7 mouse cellular contexts compared by ENCODE assay signal in the genomic region with DNA sequence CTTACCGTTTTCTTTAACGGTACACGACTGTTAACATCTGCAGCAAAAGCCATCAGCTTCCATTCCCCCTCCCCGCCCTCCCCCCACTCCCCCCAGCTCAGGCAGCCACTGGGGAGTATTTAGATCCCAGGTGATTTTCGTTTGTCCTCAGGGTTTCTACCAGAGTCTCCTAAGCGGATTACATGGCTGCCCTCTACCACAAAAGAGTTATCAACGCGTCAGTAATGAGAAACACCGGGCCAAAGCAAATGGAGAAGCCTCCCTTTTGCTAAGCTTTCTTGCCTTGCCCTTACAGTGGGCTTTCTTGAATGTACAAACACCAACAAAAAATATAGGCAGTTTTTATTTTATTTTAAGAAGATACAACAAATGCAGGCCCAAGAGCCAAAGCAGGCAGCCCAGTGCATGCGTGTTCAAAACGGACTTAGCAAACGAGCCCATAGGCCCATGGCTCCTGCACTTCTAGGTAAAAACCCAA. TPM values are rescaled to one million over a fixed set of nuclear protein-coding genes. Genes with fewer than 3 reads are reported as not detected.
DNase-seq lines count a peak whose midpoint lies in the region; ATAC-seq and TF ChIP-seq lines count a peak whose summit lies in the region.

No protein-coding gene starts in this region.

- H3K4me3 ChIP-seq in spleen, adult 2 months (ENCODE audit: extremely low read depth, insufficient read depth, insufficient read length), result peak overlapping the region; percentile 47
- peak overlapping the region; percentile 99 for H3K4me3 ChIP-seq in forebrain, embryonic 15.5 days
- H3K4me3 ChIP-seq in liver, embryonic 12.5 days, result peak overlapping the region; percentile 94
- H3K4me3 ChIP-seq in stomach, embryonic 15.5 days (replicated peaks), result peak overlapping the region; percentile 90

- no peaks in the 10 kb centered on the region for H3K9me3 ChIP-seq in forebrain, embryonic 15.5 days
- H3K9me3 ChIP-seq in liver, embryonic 12.5 days (replicated peaks), result no peaks in the 10 kb centered on the region
- no peaks in the 10 kb centered on the region for H3K9me3 ChIP-seq in stomach, embryonic 15.5 days

- H3K27ac ChIP-seq in spleen, adult 2 months (ENCODE audit: insufficient read depth, low read length), result peak overlapping the region; percentile 65
- H3K27ac ChIP-seq in forebrain, embryonic 15.5 days (replicated peaks), result peak overlapping the region; percentile 88
- H3K27ac ChIP-seq in liver, embryonic 12.5 days, result peak overlapping the region; percentile 93
- H3K27ac ChIP-seq in stomach, embryonic 15.5 days, result peak overlapping the region; percentile 70

- H3K4me2 ChIP-seq in forebrain, embryonic 15.5 days (replicated peaks), result peak overlapping the region; percentile 77
- H3K4me2 ChIP-seq in liver, embryonic 12.5 days, result peak overlapping the region; percentile 88
- H3K4me2 ChIP-seq in stomach, embryonic 15.5 days, result peak overlapping the region; percentile 77

- H3K36me3 ChIP-seq in spleen, adult 2 months (ENCODE audit: control insufficient read depth, insufficient read depth, low read length), result peaks cover 10% of the 10 kb centered on the region
- H3K36me3 ChIP-seq in forebrain, embryonic 15.5 days, result peaks cover 15% of the 10 kb centered on the region; the same call in 1 of the 2 replicates
- H3K36me3 ChIP-seq in liver, embryonic 12.5 days, result peaks cover 19% of the 10 kb centered on the region
- H3K36me3 ChIP-seq in stomach, embryonic 15.5 days, result no peaks in the 10 kb centered on the region

- peak overlapping the region; percentile 85 for H3K9ac ChIP-seq in forebrain, embryonic 15.5 days (replicated peaks)
- peak overlapping the region; percentile 93 for H3K9ac ChIP-seq in liver, embryonic 12.5 days
- no peak overlapping the region for H3K9ac ChIP-seq in stomach, embryonic 15.5 days

- peak; percentile 27; the same call in 1 of the 2 replicates for ATAC-seq in forebrain, embryonic 15.5 days (replicated peaks)
- peak; percentile 50 for ATAC-seq in liver, embryonic 12.5 days
- ATAC-seq in stomach, embryonic 15.5 days (ENCODE audit: insufficient read depth, low FRiP score, low read depth), result 0 out of 2 replicates have a peak, but pooled peaks have one; percentile 12

- 56% methylated on average over 12 of the region's 12 CpGs for WGBS in spleen, adult 2 months
- 1% methylated on average over 12 of the region's 12 CpGs for WGBS in forebrain, embryonic 15.5 days
- 26% methylated on average over 12 of the region's 12 CpGs for WGBS in liver, embryonic 12.5 days (ENCODE audit: insufficient replicate concordance)
- 21% methylated on average over 12 of the region's 12 CpGs for WGBS in stomach, embryonic 15.5 days

- TF ChIP-seq CTCF in spleen, adult 2 months (IDR thresholded peaks at IDR 0.05; ENCODE audit: extremely low read depth, insufficient read depth, insufficient read length, insufficient replicate concordance), result no peak

- DNase-seq in spleen, adult 2 months (ENCODE audit: low read depth in 1 of 2, low spot score in 2 of 2), result no peak
- no peak for DNase-seq in spleen, postnatal 4 days (ENCODE audit: low spot score in 2 of 2)
- no peak for DNase-seq in testis, postnatal 10 days (ENCODE audit: low spot score)
- DNase-seq in adrenal gland, adult (ENCODE audit: inconsistent age in 2 of 2, low spot score in 1 of 2), result no peak

- H3K4me1 ChIP-seq in spleen, adult 2 months (ENCODE audit: control insufficient read depth, insufficient read depth, insufficient read length), result peaks cover 4% of the 10 kb centered on the region
- H3K4me1 ChIP-seq in forebrain, embryonic 15.5 days, result peaks cover 24% of the 10 kb centered on the region
- peaks cover 29% of the 10 kb centered on the region for H3K4me1 ChIP-seq in liver, embryonic 12.5 days
- peaks cover 13% of the 10 kb centered on the region; the same call in 1 of the 2 replicates for H3K4me1 ChIP-seq in stomach, embryonic 15.5 days

- TF ChIP-seq POLR2A in spleen, adult 2 months (IDR thresholded peaks at IDR 0.05; ENCODE audit: low read depth, low read length), result no peak

- H3K27me3 ChIP-seq in spleen, adult 2 months (ENCODE audit: control insufficient read depth, insufficient read depth, low read length), result no peaks in the 10 kb centered on the region
- no peaks in the 10 kb centered on the region for H3K27me3 ChIP-seq in forebrain, embryonic 15.5 days
- no peaks in the 10 kb centered on the region for H3K27me3 ChIP-seq in liver, embryonic 12.5 days (replicated peaks)
- no peaks in the 10 kb centered on the region for H3K27me3 ChIP-seq in stomach, embryonic 15.5 days (replicated peaks)

RNA-seq across cellular contexts. Expression of gene Lamtor3, which starts 0.6 kb away (rescaled TPM):
- 14.9 and 15.7 TPM in 2 replicates for polyA plus RNA-seq in spleen, adult 2 months (2012; rRNA removed)
- polyA plus RNA-seq in forebrain, embryonic 15.5 days (2015; fragmentation: Nextera tagmentation; extraction: Ambion mirVana), result 136 and 138 TPM in 2 replicates
- 72.6 and 77.5 TPM in 2 replicates for polyA plus RNA-seq in liver, embryonic 12.5 days (2016; fragmentation: Nextera tagmentation; extraction: Ambion mirVana)
- 107 and 111 TPM in 2 replicates for polyA plus RNA-seq in stomach, embryonic 15.5 days (2015; fragmentation: Nextera tagmentation; extraction: Ambion mirVana)

RNA-seq across cellular contexts. Expression of gene Dnajb14, which starts 50.3 kb away (rescaled TPM):
- 1.9 TPM in 2 replicates for polyA plus RNA-seq in spleen, adult 2 months (2012; rRNA removed)
- 12.9 and 14.4 TPM in 2 replicates for polyA plus RNA-seq in forebrain, embryonic 15.5 days (2015; fragmentation: Nextera tagmentation; extraction: Ambion mirVana)
- 6.5 TPM in 2 replicates for polyA plus RNA-seq in liver, embryonic 12.5 days (2016; fragmentation: Nextera tagmentation; extraction: Ambion mirVana)
- 10.6 and 12.3 TPM in 2 replicates for polyA plus RNA-seq in stomach, embryonic 15.5 days (2015; fragmentation: Nextera tagmentation; extraction: Ambion mirVana)

RNA-seq across cellular contexts. Expression of gene H2afz, which starts 53.4 kb away (rescaled TPM):
- polyA plus RNA-seq in spleen, adult 2 months (2012; rRNA removed), result 452 and 708 TPM in 2 replicates
- polyA plus RNA-seq in forebrain, embryonic 15.5 days (2015; fragmentation: Nextera tagmentation; extraction: Ambion mirVana), result 1,422 and 1,532 TPM in 2 replicates
- polyA plus RNA-seq in liver, embryonic 12.5 days (2016; fragmentation: Nextera tagmentation; extraction: Ambion mirVana), result 1,584 and 1,643 TPM in 2 replicates
- 1,483 and 1,616 TPM in 2 replicates for polyA plus RNA-seq in stomach, embryonic 15.5 days (2015; fragmentation: Nextera tagmentation; extraction: Ambion mirVana)

Comparison
In these comparisons a context has a peak if more than half of its experiments do, and no peak if none do; other contexts are left out.
1. H3K4me3 ChIP-seq: peak in every context shown above with its lines; median percentile 99 in forebrain, embryonic 15.5 days; 94 in liver, embryonic 12.5 days; 90 in stomach, embryonic 15.5 days; 47 in spleen, adult 2 months.